Mouse (Mus musculus): ENCODE results near the gene Rnf4. TPM values are rescaled to one million over a fixed set of nuclear protein-coding genes. Genes with fewer than 3 reads are reported as not detected.

Gene Rnf4
- total RNA-seq (2021) = 10 to 100 TPM; 84.8 to 85.9 TPM

GRCm38 (mm10) chr5:34336097-34336774 is at the start of gene Rnf4:
Gene Rnf4, plus strand, starts transcription at chr5:34336289.
- DNase-seq = peak; percentile 96

- no peak for DNase-seq
These were observed 49.6 kb upstream of the Rnf4 start for GRCm38 (mm10) chr5:34286516-34286915.

- peak in 1 of 2 experiments; percentile 40 for DNase-seq
These were observed 48.9 kb upstream of the Rnf4 start for GRCm38 (mm10) chr5:34287001-34287837.

- no peak for DNase-seq
These were observed 48.3 kb upstream of the Rnf4 start for GRCm38 (mm10) chr5:34287838-34288145.

- DNase-seq = peak; percentile 97
These were observed 47.9 kb upstream of the Rnf4 start, which contains the start of the genes Zfyve28 and Cfap99 for GRCm38 (mm10) chr5:34288154-34288716. Gene Zfyve28, minus strand, starts transcription at chr5:34288449. Gene Cfap99, plus strand, starts transcription at chr5:34288600.

GRCm38 (mm10) chr5:34289286-34289685 is 46.8 kb upstream of the Rnf4 start:
- DNase-seq = no peak

- no peak for DNase-seq
These were observed 42.7 kb upstream of the Rnf4 start for GRCm38 (mm10) chr5:34293363-34293762.

- no peak for DNase-seq
These were observed 41.4 kb upstream of the Rnf4 start for GRCm38 (mm10) chr5:34294696-34295095.

- no peak for DNase-seq
These were observed 40.9 kb upstream of the Rnf4 start for GRCm38 (mm10) chr5:34295141-34295540.

GRCm38 (mm10) chr5:34298061-34298460 is 38.0 kb upstream of the Rnf4 start:
- no peak for DNase-seq

GRCm38 (mm10) chr5:34298937-34299535 is 37.1 kb upstream of the Rnf4 start:
- no peak for DNase-seq

GRCm38 (mm10) chr5:34302377-34302776 is 33.7 kb upstream of the Rnf4 start:
- DNase-seq = no peak

GRCm38 (mm10) chr5:34309016-34309415 is 27.1 kb upstream of the Rnf4 start:
- no peak for DNase-seq

GRCm38 (mm10) chr5:34319491-34320034 is 16.5 kb upstream of the Rnf4 start:
- DNase-seq = no peak

- no peak for DNase-seq
These were observed 14.9 kb upstream of the Rnf4 start for GRCm38 (mm10) chr5:34321236-34321635.

- no peak for DNase-seq
These were observed 10.8 kb upstream of the Rnf4 start for GRCm38 (mm10) chr5:34325286-34325685.

GRCm38 (mm10) chr5:34326249-34326691 is 9.8 kb upstream of the Rnf4 start:
- DNase-seq = no peak

GRCm38 (mm10) chr5:34326875-34327576 is 9.1 kb upstream of the Rnf4 start:
- DNase-seq = peak; percentile 14 to 17

GRCm38 (mm10) chr5:34330136-34330535 is 6.0 kb upstream of the Rnf4 start:
- no peak for DNase-seq

- DNase-seq = no peak
These were observed 2.0 kb upstream of the Rnf4 start for GRCm38 (mm10) chr5:34334081-34334480.

- DNase-seq = no peak
These were observed 471 bp upstream of the Rnf4 start for GRCm38 (mm10) chr5:34335539-34336096.

Measured in layer of hippocampus, postnatal 36 days (tissue).